Mouse (Mus musculus): ENCODE measurements around the gene Zfp36l1. TPM values are rescaled to one million over a fixed set of nuclear protein-coding genes. Genes with fewer than 3 reads are reported as not detected.

The Zfp36l1 gene
- polyA plus RNA-seq, 1 experiment, result 253 TPM

DNA sequence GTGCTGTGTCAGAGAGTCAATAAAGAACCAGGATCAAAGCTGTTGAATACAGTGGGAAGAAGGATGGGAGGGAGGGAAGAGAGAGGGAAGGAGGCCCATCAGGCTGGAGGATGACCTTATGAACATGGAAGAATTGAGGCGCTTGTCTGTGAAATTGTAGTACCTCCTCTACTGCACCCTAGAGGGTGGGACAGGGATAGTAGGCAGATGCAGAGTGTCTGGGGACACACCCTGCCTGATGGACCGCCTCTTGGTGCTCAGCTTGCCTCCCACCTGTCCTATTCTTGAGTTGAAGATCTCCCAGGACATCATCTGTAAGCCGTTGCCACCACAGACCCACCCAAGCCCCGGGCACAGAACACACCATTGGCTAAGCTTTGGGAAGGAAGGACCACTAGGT, 30.1 kb downstream of the Zfp36l1 start:
- H3K4me1 ChIP-seq (replicated peaks; ENCODE audit: control insufficient read depth, insufficient read depth, low read length), result no peaks in the 10 kb centered on the region
- H3K27ac ChIP-seq (ENCODE audit: control insufficient read depth, insufficient read depth, low read length), result no peak overlapping the region; the same call in 1 of the 2 replicates
- no peak for TF ChIP-seq CTCF (IDR thresholded peaks at IDR 0.05; ENCODE audit: borderline replicate concordance, control insufficient read depth, extremely low read depth, insufficient read depth, low read length, poor library complexity)
- no peak for TF ChIP-seq POLR2A (IDR thresholded peaks at IDR 0.05; ENCODE audit: control insufficient read depth, extremely low read depth, insufficient read depth, low read length, poor library complexity)
- H3K27me3 ChIP-seq (ENCODE audit: control insufficient read depth, insufficient read depth, low read length), result no peaks in the 10 kb centered on the region
- no peak for DNase-seq
- no peaks in the 10 kb centered on the region for H3K36me3 ChIP-seq (ENCODE audit: control insufficient read depth, insufficient read depth, low read length)
- 77% methylated on average over 4 of the region's 4 CpGs for WGBS
- H3K4me3 ChIP-seq (ENCODE audit: control insufficient read depth, insufficient read depth, low read length), result no peak overlapping the region

DNA sequence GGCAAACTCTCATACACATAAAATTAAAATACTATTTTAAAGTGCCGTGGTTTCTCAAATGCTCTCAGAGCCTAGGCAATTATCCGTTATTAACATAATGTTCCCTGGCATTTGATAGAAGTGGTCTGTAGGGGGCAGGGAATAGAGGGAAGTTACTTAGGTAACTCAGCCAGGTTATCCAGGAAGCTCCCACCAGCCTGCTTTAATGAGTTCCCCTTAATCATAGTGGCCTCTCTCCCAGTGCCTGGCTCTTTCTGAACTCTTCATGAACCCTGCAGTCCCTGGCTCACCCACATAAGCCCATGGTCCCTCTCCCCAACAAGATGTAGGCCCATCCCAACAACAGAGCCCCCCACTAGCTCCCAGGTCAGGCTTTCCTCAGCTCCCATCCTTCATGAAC, 31.4 kb downstream of the Zfp36l1 start:
- no peaks in the 10 kb centered on the region for H3K27me3 ChIP-seq (ENCODE audit: control insufficient read depth, insufficient read depth, low read length)
- TF ChIP-seq CTCF (IDR thresholded peaks at IDR 0.05; ENCODE audit: borderline replicate concordance, control insufficient read depth, extremely low read depth, insufficient read depth, low read length, poor library complexity), result no peak
- TF ChIP-seq POLR2A (IDR thresholded peaks at IDR 0.05; ENCODE audit: control insufficient read depth, extremely low read depth, insufficient read depth, low read length, poor library complexity), result no peak
- H3K27ac ChIP-seq (ENCODE audit: control insufficient read depth, insufficient read depth, low read length), result no peak overlapping the region
- H3K4me3 ChIP-seq (ENCODE audit: control insufficient read depth, insufficient read depth, low read length), result no peak overlapping the region
- 95% methylated on average over 2 of the region's 2 CpGs for WGBS
- H3K36me3 ChIP-seq (ENCODE audit: control insufficient read depth, insufficient read depth, low read length), result no peaks in the 10 kb centered on the region
- H3K4me1 ChIP-seq (replicated peaks; ENCODE audit: control insufficient read depth, insufficient read depth, low read length), result no peaks in the 10 kb centered on the region
- DNase-seq, result no peak

- no peak for DNase-seq
- H3K27ac ChIP-seq (ENCODE audit: control insufficient read depth, insufficient read depth, low read length), result no peak overlapping the region
Measured at GRCm38 (mm10) chr12:80079937-80080336, 32.9 kb downstream of the Zfp36l1 start.

DNA sequence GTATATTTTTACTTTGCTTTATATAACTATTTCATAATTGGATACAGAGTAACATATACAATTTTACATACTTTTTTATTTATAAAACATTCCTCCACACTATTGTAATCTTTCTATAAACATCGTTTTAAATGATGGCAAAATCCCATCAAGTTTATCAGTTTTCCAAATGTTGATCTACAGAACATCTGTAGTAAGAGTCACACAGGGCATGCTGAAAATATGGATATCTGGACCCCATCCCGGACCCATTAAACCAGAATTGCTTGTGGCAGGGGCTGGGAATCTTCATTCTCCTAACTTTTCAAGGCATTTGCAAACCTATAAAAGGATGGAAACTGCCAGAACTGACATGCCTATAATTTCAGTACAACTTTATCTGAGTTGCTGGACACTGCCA, 38.5 kb downstream of the Zfp36l1 start:
- H3K36me3 ChIP-seq (ENCODE audit: control insufficient read depth, insufficient read depth, low read length), result no peaks in the 10 kb centered on the region
- TF ChIP-seq CTCF (IDR thresholded peaks at IDR 0.05; ENCODE audit: borderline replicate concordance, control insufficient read depth, extremely low read depth, insufficient read depth, low read length, poor library complexity) (no peak), POLR2A (IDR thresholded peaks at IDR 0.05; ENCODE audit: control insufficient read depth, extremely low read depth, insufficient read depth, low read length, poor library complexity) (no peak)
- H3K4me3 ChIP-seq (ENCODE audit: control insufficient read depth, insufficient read depth, low read length), result no peak overlapping the region
- no peak for DNase-seq
- H3K27me3 ChIP-seq (ENCODE audit: control insufficient read depth, insufficient read depth, low read length), result no peaks in the 10 kb centered on the region
- H3K4me1 ChIP-seq (replicated peaks; ENCODE audit: control insufficient read depth, insufficient read depth, low read length), result 0 out of 2 replicates have a peak, but pooled peaks cover 1% of the 10 kb centered on the region
- WGBS, result 97% methylated on average over 2 of the region's 2 CpGs
- H3K27ac ChIP-seq (ENCODE audit: control insufficient read depth, insufficient read depth, low read length), result no peak overlapping the region

More at GRCm38 (mm10) chr12:80079937-80080336, 32.9 kb downstream of the Zfp36l1 start:
- Histone ChIP-seq H3K4me3 (ENCODE audit: control insufficient read depth, insufficient read depth, low read length) (no peak overlapping the region), H3K27me3 (ENCODE audit: control insufficient read depth, insufficient read depth, low read length) (no peaks in the 10 kb centered on the region), H3K36me3 (ENCODE audit: control insufficient read depth, insufficient read depth, low read length) (no peaks in the 10 kb centered on the region), H3K4me1 (replicated peaks; ENCODE audit: control insufficient read depth, insufficient read depth, low read length) (no peaks in the 10 kb centered on the region)
- TF ChIP-seq CTCF (IDR thresholded peaks at IDR 0.05; ENCODE audit: borderline replicate concordance, control insufficient read depth, extremely low read depth, insufficient read depth, low read length, poor library complexity) (no peak), POLR2A (IDR thresholded peaks at IDR 0.05; ENCODE audit: control insufficient read depth, extremely low read depth, insufficient read depth, low read length, poor library complexity) (no peak)
- 97% methylated on average over 4 of the region's 4 CpGs for WGBS

DNA sequence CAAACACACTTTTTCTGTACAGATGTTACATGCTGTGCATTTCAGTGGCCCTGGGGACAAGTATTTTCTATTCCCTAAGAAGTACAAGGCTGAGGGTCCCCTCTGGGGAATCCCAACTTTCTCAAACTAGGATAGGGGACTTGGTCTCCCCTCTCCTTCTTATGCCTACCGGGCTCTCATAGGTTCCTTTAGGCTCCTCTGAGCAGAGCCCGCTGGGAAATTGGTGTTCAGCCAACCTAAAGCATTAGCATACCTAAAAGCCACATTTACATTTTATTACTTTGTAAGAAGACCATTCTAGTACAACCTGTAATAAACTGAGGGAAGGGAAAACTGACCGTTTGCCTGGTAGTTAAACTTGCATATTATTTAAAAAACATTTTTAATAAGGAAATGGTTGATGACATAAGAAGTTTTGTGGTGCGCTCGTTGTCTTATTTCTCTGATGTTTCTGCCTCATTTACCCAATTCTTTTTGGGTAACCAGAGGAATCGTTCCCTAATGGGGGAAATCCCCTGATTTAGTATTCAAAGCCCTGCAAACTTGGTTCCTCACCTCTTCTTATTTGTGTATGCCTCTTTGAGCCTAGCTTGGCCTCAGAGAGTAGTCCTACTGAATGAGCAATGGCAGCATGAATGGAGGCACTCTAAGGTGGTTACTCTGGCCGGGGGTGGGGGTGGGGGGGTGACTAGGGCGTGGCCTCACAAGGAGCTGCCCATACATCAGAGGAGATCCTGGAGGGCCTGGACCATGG, 42.1 kb downstream of the Zfp36l1 start:
- WGBS, result 81% methylated on average over 8 of the region's 8 CpGs
- Histone ChIP-seq H3K36me3 (ENCODE audit: control insufficient read depth, insufficient read depth, low read length) (no peaks in the 10 kb centered on the region), H3K27me3 (ENCODE audit: control insufficient read depth, insufficient read depth, low read length) (no peaks in the 10 kb centered on the region), H3K4me1 (replicated peaks; ENCODE audit: control insufficient read depth, insufficient read depth, low read length) (0 out of 2 replicates have a peak, but pooled peaks cover 5% of the 10 kb centered on the region), H3K4me3 (ENCODE audit: control insufficient read depth, insufficient read depth, low read length) (no peak overlapping the region), H3K27ac (ENCODE audit: control insufficient read depth, insufficient read depth, low read length) (no peak overlapping the region)
- DNase-seq, result no peak
- TF ChIP-seq POLR2A (IDR thresholded peaks at IDR 0.05; ENCODE audit: control insufficient read depth, extremely low read depth, insufficient read depth, low read length, poor library complexity), result no peak
- TF ChIP-seq CTCF (IDR thresholded peaks at IDR 0.05; ENCODE audit: borderline replicate concordance, control insufficient read depth, extremely low read depth, insufficient read depth, low read length, poor library complexity), result no peak

DNA sequence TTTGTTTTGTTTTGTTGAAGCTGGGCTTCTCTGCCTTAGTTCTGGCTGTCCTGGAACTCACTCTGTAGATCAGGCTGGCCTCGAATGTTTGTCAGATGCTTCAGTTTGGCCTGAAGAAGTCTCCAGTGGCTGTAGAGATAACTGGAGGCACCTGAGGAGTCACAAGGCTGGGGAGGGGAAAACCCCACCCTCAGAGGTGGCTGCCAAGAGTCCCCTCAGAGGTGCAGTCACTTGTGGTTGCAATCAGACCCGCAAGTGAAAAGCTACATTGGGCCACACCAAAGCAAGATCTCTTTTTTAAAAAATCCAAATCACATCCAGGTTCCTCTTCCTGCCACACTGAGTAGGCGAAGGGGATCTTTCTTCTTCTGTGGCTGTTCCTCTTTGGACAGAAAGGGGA, 43.8 kb downstream of the Zfp36l1 start:
- no peak for DNase-seq
- H3K27ac ChIP-seq (ENCODE audit: control insufficient read depth, insufficient read depth, low read length), result no peak overlapping the region
- no peak overlapping the region for H3K4me3 ChIP-seq (ENCODE audit: control insufficient read depth, insufficient read depth, low read length)
- no peaks in the 10 kb centered on the region for H3K36me3 ChIP-seq (ENCODE audit: control insufficient read depth, insufficient read depth, low read length)
- peaks cover 8% of the 10 kb centered on the region; the same call in 1 of the 2 replicates for H3K4me1 ChIP-seq (replicated peaks; ENCODE audit: control insufficient read depth, insufficient read depth, low read length)
- no peaks in the 10 kb centered on the region for H3K27me3 ChIP-seq (ENCODE audit: control insufficient read depth, insufficient read depth, low read length)
- 8% methylated on average over 3 of the region's 3 CpGs for WGBS
- TF ChIP-seq CTCF (IDR thresholded peaks at IDR 0.05; ENCODE audit: borderline replicate concordance, control insufficient read depth, extremely low read depth, insufficient read depth, low read length, poor library complexity) (no peak), POLR2A (IDR thresholded peaks at IDR 0.05; ENCODE audit: control insufficient read depth, extremely low read depth, insufficient read depth, low read length, poor library complexity) (no peak)

Data from thymus, adult 2 months (tissue).